Mouse (Mus musculus) C2C12 (cell line): ENCODE data around the gene Stpg2.

Experiments
- CEBPB ChIP-seq: IDR thresholded peaks from one replicate; pipeline ENCODE4 v1.6.1; 2011; ENCODE audit warnings: low read depth, mild to moderate bottlenecking, control low read depth, moderate library complexity
- CTCF ChIP-seq: IDR thresholded peaks from one replicate; pipeline ENCODE4 v1.5.1; 2011; ENCODE audit not compliant: control insufficient read depth, insufficient read depth, insufficient read length
- FOSL1 ChIP-seq: IDR thresholded peaks from one replicate; pipeline ENCODE4 v1.8.0; 2011; ENCODE audit warnings: mild to moderate bottlenecking, low read length; ENCODE audit not compliant: poor library complexity, insufficient read depth, severe bottlenecking
- MYOG ChIP-seq: IDR thresholded peaks from one replicate; pipeline ENCODE4 v1.6.1; 2011; ENCODE audit not compliant: control insufficient read depth, insufficient read length; ENCODE audit errors: extremely low read depth
- USF1 ChIP-seq: IDR thresholded peaks from one replicate; pipeline ENCODE4 v1.6.1; 2011; ENCODE audit warnings: low read depth, mild to moderate bottlenecking, control low read depth, moderate library complexity

- TF ChIP-seq USF1 (no peak), CTCF (no peak), MYOG (no peak), FOSL1 (no peak), CEBPB (no peak)
These were observed 28.6 kb upstream of the Stpg2 start for GRCm38 (mm10) chr3:139176936-139177335.
